Mouse (Mus musculus): ENCODE measurements around the gene Dazl. TPM values are rescaled to one million over a fixed set of nuclear protein-coding genes. Genes with fewer than 3 reads are reported as not detected.

The Dazl gene
- 0.73 and 1.3 TPM in 2 replicates for polyA plus RNA-seq (2015; fragmentation: Nextera tagmentation; extraction: Ambion mirVana)

GRCm38 (mm10) chr17:50293241-50293731 lies at the start of gene Dazl:
Gene Dazl (minus strand): TSS chr17:50293636.

Other genes starting within 250 kb of the Dazl start
- 16.4 and 17.0 TPM in 2 replicates for gene Rftn1, start 103.0 kb downstream of the Dazl start, polyA plus RNA-seq (2015; fragmentation: Nextera tagmentation; extraction: Ambion mirVana)
- 7.3 and 7.9 TPM in 2 replicates for gene Plcl2, start 215.8 kb upstream of the Dazl start, polyA plus RNA-seq (2015; fragmentation: Nextera tagmentation; extraction: Ambion mirVana)

Measured in neural tube, postnatal 0 days (tissue).